Mouse (Mus musculus) E14TG2a.4 (cell line): ENCODE data around the gene Bmp8b.

Experiments used
- CTCF ChIP-seq: conservative IDR thresholded peaks from 2 replicates; pipeline ENCODE4 v1.5.1; 2014; ENCODE audit warnings: low read length
- POU5F1 ChIP-seq: IDR thresholded peaks from 2 replicates; pipeline ENCODE4 v1.6.1; 2014; ENCODE audit warnings: low read length, borderline replicate concordance

DNA sequence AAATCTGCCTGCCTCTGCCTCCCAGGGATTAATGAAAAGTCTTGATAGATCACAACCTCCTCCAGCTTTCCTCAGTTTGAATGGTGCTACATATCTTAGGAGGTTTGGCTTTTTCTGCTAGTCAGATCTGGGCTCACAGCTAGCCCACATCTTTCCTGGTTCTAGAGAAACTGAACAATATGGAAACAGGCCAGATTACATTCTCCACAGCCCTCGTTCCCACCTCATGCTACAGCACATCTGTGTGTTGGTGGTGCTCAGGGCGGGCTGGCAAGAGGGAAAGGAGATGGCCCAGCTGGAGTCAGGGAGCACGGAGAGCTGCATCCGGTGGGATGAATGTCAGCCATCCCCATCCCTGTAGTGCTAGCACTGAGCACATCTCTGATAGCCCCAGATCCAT lies 5.8 kb downstream of the Bmp8b start:
- no peak for TF ChIP-seq CTCF
- TF ChIP-seq POU5F1 = no peak
